Mouse (Mus musculus): Measurements from ENCODE around the gene Sla2.

DNA sequence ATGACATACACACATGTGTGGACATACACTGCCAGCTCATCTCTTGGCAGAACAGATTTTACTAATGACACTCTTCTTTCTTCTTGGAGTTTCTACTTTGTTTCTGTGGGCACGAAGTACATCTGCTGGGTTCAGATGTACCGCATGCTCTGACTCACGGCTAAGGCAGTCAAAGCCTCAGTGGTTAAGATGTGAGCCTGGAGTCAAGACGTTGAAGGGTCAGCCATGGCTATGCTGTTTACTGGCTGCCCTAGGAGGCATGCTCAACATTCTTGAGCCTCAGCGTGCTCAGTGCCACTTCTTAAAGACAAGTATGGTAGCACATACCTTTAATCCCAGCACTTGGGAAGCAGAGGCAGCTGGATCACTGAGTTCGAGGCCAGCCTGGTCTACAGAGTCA lies 43.6 kb upstream of the Sla2 start:
- TF ChIP-seq CTCF (IDR thresholded peaks at IDR 0.05; ENCODE audit: insufficient read depth, low read depth, low read length), result no peak
- TF ChIP-seq POLR2A (IDR thresholded peaks at IDR 0.05; ENCODE audit: insufficient read depth, low read depth, low read length), result no peak
